Comparison of ENCODE assay signal across 11 mouse cellular contexts in genomic region chr2:130767483-130767882, GRCm38 (mm10).
A peak's percentile ranks its signal among the peaks of the same experiment; 100 is the strongest.
DNase-seq lines count a peak whose midpoint lies in the region; ATAC-seq and TF ChIP-seq lines count a peak whose summit lies in the region.
"Had no signal": no experiment of that assay in that cellular context is flagged by ENCODE, and none has a peak within 500 bp of the region (broad histone marks: within the 10 kb centered on the region; RNA-seq: fewer than 3 reads in every experiment).

No protein-coding gene starts in this region.

- ATAC-seq in liver, embryonic 14.5 days (ENCODE audit: insufficient read depth): no peak
- ATAC-seq in liver, embryonic 12.5 days: no peak
- ATAC-seq in common myeloid progenitor, adult 5-6 weeks (replicated peaks; ENCODE audit: low read depth, poor library complexity, severe bottlenecking): 0 out of 2 replicates have a peak, but pooled peaks have one; percentile 52
- ATAC-seq in neural tube, embryonic 15.5 days (ENCODE audit: low FRiP score): no peak
- ATAC-seq: inflammation-experienced regulatory T-cells, adult 6 months had no signal

- no peak overlapping the region for H3K4me2 ChIP-seq in liver, embryonic 14.5 days (ENCODE audit: low read depth)
- no peak overlapping the region for H3K4me2 ChIP-seq in liver, embryonic 12.5 days
- H3K4me2 ChIP-seq in neural tube, embryonic 15.5 days: no peak overlapping the region

- no peaks in the 10 kb centered on the region for H3K9me3 ChIP-seq in liver, embryonic 14.5 days (ENCODE audit: control insufficient read depth, low read length)
- H3K9me3 ChIP-seq in liver, embryonic 12.5 days (replicated peaks): no peaks in the 10 kb centered on the region
- no peaks in the 10 kb centered on the region for H3K9me3 ChIP-seq in neural tube, embryonic 15.5 days (replicated peaks)

- no peak for TF ChIP-seq EP300 in liver, embryonic 14.5 days (IDR thresholded peaks at IDR 0.05; ENCODE audit: low read depth)

- H3K36me3 ChIP-seq in liver, embryonic 14.5 days (replicated peaks; ENCODE audit: control insufficient read depth, insufficient read depth, low read depth): no peaks in the 10 kb centered on the region
- peaks cover 49% of the 10 kb centered on the region for H3K36me3 ChIP-seq in liver, embryonic 12.5 days
- H3K36me3 ChIP-seq in splenic B cell, adult 2 months (ENCODE audit: control insufficient read depth, insufficient read depth, low read length, poor library complexity, severe bottlenecking): peaks cover 3% of the 10 kb centered on the region
- peaks cover 89% of the 10 kb centered on the region for H3K36me3 ChIP-seq in neural tube, embryonic 15.5 days

- H3K27ac ChIP-seq in liver, embryonic 14.5 days: no peak overlapping the region
- no peak overlapping the region for H3K27ac ChIP-seq in liver, embryonic 12.5 days
- H3K27ac ChIP-seq in neural tube, embryonic 15.5 days (replicated peaks): no peak overlapping the region

- H3K9ac ChIP-seq in liver, embryonic 14.5 days (replicated peaks): no peak overlapping the region
- H3K9ac ChIP-seq in liver, embryonic 12.5 days: no peak overlapping the region
- no peak overlapping the region for H3K9ac ChIP-seq in neural tube, embryonic 15.5 days (replicated peaks)

- H3K27me3 ChIP-seq in liver, embryonic 14.5 days (ENCODE audit: control insufficient read depth, insufficient read depth, low read length): no peaks in the 10 kb centered on the region
- H3K27me3 ChIP-seq in liver, embryonic 12.5 days (replicated peaks): no peaks in the 10 kb centered on the region
- H3K27me3 ChIP-seq in splenic B cell, adult 2 months (ENCODE audit: control insufficient read depth, insufficient read depth, low read length, poor library complexity, severe bottlenecking): no peaks in the 10 kb centered on the region
- H3K27me3 ChIP-seq in neural tube, embryonic 15.5 days (replicated peaks): no peaks in the 10 kb centered on the region

- peak; percentile 38; the same call in 1 of the 2 replicates for TF ChIP-seq CTCF in liver, embryonic 14.5 days (IDR thresholded peaks at IDR 0.05; ENCODE audit: low read depth)

- WGBS in liver, embryonic 14.5 days (ENCODE audit: insufficient replicate concordance): 46% methylated on average over 2 of the region's 2 CpGs
- 58% methylated on average over 2 of the region's 2 CpGs for WGBS in liver, embryonic 12.5 days (ENCODE audit: insufficient replicate concordance)
- WGBS in neural tube, embryonic 15.5 days: 79% methylated on average over 2 of the region's 2 CpGs

- H3K4me1 ChIP-seq in liver, embryonic 14.5 days (replicated peaks; ENCODE audit: control insufficient read depth in 2 of 2, insufficient read depth in 2 of 2, low read length in 1 of 2): no peaks in the 10 kb centered on the region
- no peaks in the 10 kb centered on the region for H3K4me1 ChIP-seq in liver, embryonic 12.5 days
- H3K4me1 ChIP-seq in neural tube, embryonic 15.5 days: no peaks in the 10 kb centered on the region

- no peak overlapping the region for H3K4me3 ChIP-seq in liver, embryonic 14.5 days (ENCODE audit: insufficient read depth in 1 of 2, low read depth in 2 of 2, low read length in 2 of 2)
- H3K4me3 ChIP-seq in liver, embryonic 12.5 days: no peak overlapping the region
- H3K4me3 ChIP-seq in neural tube, embryonic 15.5 days (replicated peaks): no peak overlapping the region

- DNase-seq in cerebellum, postnatal 10 days: peak; percentile 12 to 18
- no peak for DNase-seq in cerebellum, adult 8-10 months
- DNase-seq in liver, embryonic 14.5 days (ENCODE audit: low read depth in 3 of 3, low spot score in 3 of 3): no peak
- peak; percentile 27 for DNase-seq in splenic B cell, adult 2 months (ENCODE audit: low read depth, low spot score)
- no peak for DNase-seq in lung, postnatal 4 days
- DNase-seq: heart, adult 18-20 months; right cerebral cortex, postnatal 4 days had no signal

Comparison
In these comparisons a context has a peak if more than half of its experiments do, and no peak if none do; other contexts are left out.
1. DNase-seq: peak in cerebellum, postnatal 10 days (2 of 2) and splenic B cell, adult 2 months (single experiment); none in cerebellum, adult 8-10 months (single experiment), liver, embryonic 14.5 days (0 of 3) and lung, postnatal 4 days (0 of 2).